Mouse (Mus musculus) forebrain, embryonic 12.5 days (tissue): ENCODE data around the gene Mfsd13b. TPM values are rescaled to one million over a fixed set of nuclear protein-coding genes. Genes with fewer than 3 reads are reported as not detected.
"Not testable (repeated sequence)": the region's sequence is repeated elsewhere in the genome, so short reads cannot be mapped to it uniquely, and the experiment has no call there.

Experiments used
- ATAC-seq: fragments of 200-750 bp; cut with Nextera tagmentation; 2 replicates; pipeline ENCODE4 v1.8.0; 2017; ENCODE audit warnings: moderate TSS enrichment; ENCODE audit not compliant: low FRiP score
- H3K27ac ChIP-seq: fragments of 300-500 bp; sonication (generic); 2 replicates; pipeline ENCODE4 v1.5.1; 2016; ENCODE audit warnings: mild to moderate bottlenecking
- H3K27me3 ChIP-seq: fragments of 300-500 bp; sonication (generic); 2 replicates; pipeline ENCODE4 v1.6.1; 2016; ENCODE audit warnings: mild to moderate bottlenecking
- H3K36me3 ChIP-seq: fragments of 300-500 bp; sonication (generic); replicated peaks from 2 replicates; pipeline ENCODE4 v1.6.1; 2016; ENCODE audit warnings: mild to moderate bottlenecking
- H3K4me1 ChIP-seq: fragments of 300-500 bp; sonication (generic); 2 replicates; pipeline ENCODE4 v1.6.1; 2016
- H3K4me2 ChIP-seq: fragments of 300-500 bp; sonication (generic); 2 replicates; pipeline ENCODE4 v1.6.1; 2016; ENCODE audit warnings: mild to moderate bottlenecking, moderate library complexity
- H3K4me3 ChIP-seq: fragments of 300-500 bp; sonication (generic); replicated peaks from 2 replicates; pipeline ENCODE4 v1.5.1; 2016; ENCODE audit warnings: mild to moderate bottlenecking
- H3K9ac ChIP-seq: fragments of 300-500 bp; sonication (generic); 2 replicates; pipeline ENCODE4 v1.6.1; 2016; ENCODE audit warnings: mild to moderate bottlenecking
- H3K9me3 ChIP-seq: fragments of 300-500 bp; sonication (generic); 2 replicates; pipeline ENCODE4 v1.6.1; 2016
- WGBS: fragments of 180-500 bp; shearing (Covaris S2); methylation state at CpG from one replicate; pipeline ENCODE4 v1.1.7; 2016; 5-methylcytosine and 5-hydroxymethylcytosine counted together
- polyA plus RNA-seq: library from polyadenylated mRNA; unstranded; fragments of >200 nt; fragmentation: Nextera tagmentation; extraction: Ambion mirVana; gene quantifications from 2 replicates; pipeline ENCODE4 v1.2.1, GENCODE M21; 2016

Gene Mfsd13b
- polyA plus RNA-seq: 0.15 and 0.20 TPM in 2 replicates

DNA sequence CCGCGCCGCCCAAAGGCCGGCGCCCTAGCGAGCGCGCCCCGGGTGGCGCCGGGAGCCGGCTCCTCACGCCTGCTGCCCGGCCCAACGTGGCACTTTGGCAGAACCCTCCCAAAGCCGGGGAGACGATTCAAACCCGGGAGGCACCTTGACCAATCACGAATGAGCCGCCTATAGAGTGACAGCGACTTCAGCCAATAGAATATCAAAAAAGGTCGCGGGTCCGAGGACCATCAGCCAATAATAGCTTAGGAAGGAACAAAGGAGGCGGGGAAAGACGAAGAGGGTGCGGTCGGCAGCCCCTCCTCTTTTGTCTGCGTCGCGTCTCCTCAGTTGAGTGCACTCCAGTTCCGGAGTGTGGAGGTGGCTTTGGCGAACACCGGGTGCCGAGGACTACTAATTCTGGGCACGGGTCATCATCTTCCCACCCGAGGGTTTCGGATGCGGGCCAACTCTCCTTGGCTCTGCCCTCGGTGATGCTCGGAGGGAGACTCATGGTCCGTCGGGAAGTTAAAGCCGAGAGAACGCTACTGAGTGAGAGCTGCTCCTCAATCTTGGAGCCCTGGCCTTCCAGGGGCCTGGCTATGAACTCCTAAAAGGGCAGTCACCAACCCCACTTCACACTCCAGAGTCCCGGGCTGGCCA lies at the start of gene Mfsd13b, which contains the start of gene Cdr2:
Gene Mfsd13b, plus strand, starts transcription at position 310 of the 642 bp plus-strand sequence.
Gene Cdr2, minus strand, starts transcription at position 113 of the 642 bp plus-strand sequence.
- peak; percentile 97 for ATAC-seq
- H3K27me3 ChIP-seq: peaks cover 3% of the 10 kb centered on the region; the same call in 1 of the 2 replicates

GRCm38 (mm10) chr7:120933110-120933509 lies 49.2 kb upstream of the Mfsd13b start:
- Histone ChIP-seq H3K27ac (no peak overlapping the region), H3K9ac (no peak overlapping the region), H3K27me3 (no peaks in the 10 kb centered on the region), H3K4me3 (no peak overlapping the region), H3K4me2 (no peak overlapping the region), H3K9me3 (no peaks in the 10 kb centered on the region), H3K36me3 (peaks cover 96% of the 10 kb centered on the region), H3K4me1 (no peaks in the 10 kb centered on the region)
- WGBS: 91% methylated on average over 7 of the region's 7 CpGs
- no peak for ATAC-seq

More for the DNA sequence above, at the start of gene Mfsd13b, which contains the start of gene Cdr2:
- Histone ChIP-seq H3K9me3 (no peaks in the 10 kb centered on the region), H3K9ac (peak within 1 kb of the TSS; percentile 79), H3K4me2 (peak within 1 kb of the TSS; percentile 73), H3K27ac (peak within 1 kb of the TSS; percentile 76), H3K4me1 (peaks cover 27% of the 10 kb centered on the region), H3K36me3 (no peaks in the 10 kb centered on the region), H3K4me3 (peak within 1 kb of the TSS; percentile 81)
- under 1% methylated on average over 44 of the region's 46 CpGs for WGBS

DNA sequence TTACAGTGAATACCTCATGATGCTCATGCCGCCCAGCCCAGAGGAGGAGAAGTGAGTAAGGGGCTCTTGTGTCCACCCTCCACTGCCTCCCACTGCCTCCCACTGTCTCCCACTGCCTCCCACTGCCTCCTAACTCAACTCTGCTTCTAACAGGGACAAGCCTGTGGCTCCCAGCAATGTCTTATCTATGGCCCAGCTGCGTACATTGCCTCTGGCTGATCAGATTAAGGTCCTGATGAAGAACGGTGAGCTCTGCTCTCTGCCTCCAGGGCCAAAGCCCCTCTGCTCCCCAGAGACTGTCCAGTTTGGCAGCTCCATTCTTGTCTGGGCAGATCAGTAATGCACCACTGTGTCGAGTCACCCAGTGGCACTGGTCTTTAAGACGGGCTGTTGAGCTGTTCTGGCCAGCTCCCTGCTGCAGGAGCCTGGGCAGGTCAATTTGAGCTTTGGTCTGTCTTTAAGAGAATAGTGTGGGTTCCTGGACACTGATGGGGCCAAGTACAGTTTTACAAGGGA lies 48.6 kb upstream of the Mfsd13b start:
- H3K36me3 ChIP-seq: peaks cover 96% of the 10 kb centered on the region
- ATAC-seq: no peak
- H3K27me3 ChIP-seq: no peaks in the 10 kb centered on the region

DNA sequence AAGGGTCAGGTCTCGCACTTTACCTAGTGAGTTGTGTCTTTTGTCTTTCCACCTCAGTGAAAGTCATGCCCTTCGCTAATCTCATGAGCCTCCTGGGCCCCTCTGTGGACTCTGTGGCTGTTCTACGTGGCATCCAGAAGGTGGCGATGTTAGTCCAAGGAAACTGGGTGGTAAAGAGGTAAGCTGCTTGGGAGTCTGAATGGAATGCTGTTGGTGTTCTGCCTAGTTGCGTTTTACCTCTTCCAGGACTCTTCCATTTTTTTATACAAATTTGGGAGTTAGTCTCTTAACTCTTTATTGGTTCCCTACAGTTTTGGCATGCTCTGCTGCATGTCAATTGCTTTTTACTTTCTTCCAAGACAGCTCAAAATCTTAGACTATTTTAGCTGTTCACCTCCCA lies 47.6 kb upstream of the Mfsd13b start:
- no peak overlapping the region for H3K4me2 ChIP-seq
- peaks cover 96% of the 10 kb centered on the region for H3K36me3 ChIP-seq
- H3K9me3 ChIP-seq: no peaks in the 10 kb centered on the region
- H3K27me3 ChIP-seq: no peaks in the 10 kb centered on the region
- H3K4me3 ChIP-seq: no peak overlapping the region
- H3K4me1 ChIP-seq: no peaks in the 10 kb centered on the region
- H3K9ac ChIP-seq: no peak overlapping the region
- WGBS: 35% methylated on average over 5 of the region's 5 CpGs
- no peak for ATAC-seq
- no peak overlapping the region for H3K27ac ChIP-seq

More for the DNA sequence above, 48.6 kb upstream of the Mfsd13b start:
- Histone ChIP-seq H3K9me3 (no peaks in the 10 kb centered on the region), H3K4me1 (no peaks in the 10 kb centered on the region), H3K27ac (no peak overlapping the region), H3K9ac (no peak overlapping the region), H3K4me3 (no peak overlapping the region), H3K4me2 (no peak overlapping the region)
- 95% methylated on average over 5 of the region's 5 CpGs for WGBS

DNA sequence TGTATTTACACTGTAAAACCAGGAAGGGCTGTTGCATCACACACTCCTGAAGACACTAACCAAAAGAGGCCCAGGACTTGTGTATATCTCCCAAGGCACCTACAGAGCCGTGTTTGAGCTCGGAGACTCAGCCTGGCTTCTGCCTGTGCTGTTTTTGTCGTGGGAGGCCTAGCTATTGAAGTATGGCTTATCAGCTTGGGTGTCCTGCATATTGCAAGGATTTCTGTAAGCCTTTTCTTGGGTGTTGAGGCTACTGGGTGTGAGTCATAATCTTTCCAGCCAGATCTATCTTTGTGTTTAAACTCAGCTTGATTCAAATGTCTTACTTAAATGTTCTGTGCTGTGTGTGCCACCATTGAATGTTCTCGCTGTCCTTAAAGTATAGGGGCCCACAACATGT lies 45.8 kb upstream of the Mfsd13b start:
- no peak overlapping the region for H3K9ac ChIP-seq
- no peaks in the 10 kb centered on the region for H3K4me1 ChIP-seq
- 91% methylated on average over 4 of the region's 4 CpGs for WGBS
- no peaks in the 10 kb centered on the region for H3K27me3 ChIP-seq
- H3K4me2 ChIP-seq: no peak overlapping the region
- no peak for ATAC-seq
- no peak overlapping the region for H3K4me3 ChIP-seq
- H3K36me3 ChIP-seq: peaks cover 99% of the 10 kb centered on the region
- no peaks in the 10 kb centered on the region for H3K9me3 ChIP-seq
- H3K27ac ChIP-seq: no peak overlapping the region

GRCm38 (mm10) chr7:120938206-120938605 lies 44.1 kb upstream of the Mfsd13b start:
- no peak for ATAC-seq
- Histone ChIP-seq H3K4me2 (no peak overlapping the region), H3K9me3 (no peaks in the 10 kb centered on the region), H3K9ac (no peak overlapping the region), H3K27ac (no peak overlapping the region), H3K4me3 (no peak overlapping the region), H3K27me3 (no peaks in the 10 kb centered on the region), H3K36me3 (peaks cover 99% of the 10 kb centered on the region), H3K4me1 (no peaks in the 10 kb centered on the region)
- WGBS: 92% methylated on average over 9 of the region's 9 CpGs

- ATAC-seq: no peak
- peaks cover 92% of the 10 kb centered on the region for H3K36me3 ChIP-seq
- H3K27ac ChIP-seq: no peak overlapping the region
- no peak overlapping the region for H3K9ac ChIP-seq
- H3K9me3 ChIP-seq: no peaks in the 10 kb centered on the region
- no peak overlapping the region for H3K4me2 ChIP-seq
- H3K4me1 ChIP-seq: no peaks in the 10 kb centered on the region
- H3K4me3 ChIP-seq: no peak overlapping the region
- WGBS: 92% methylated on average over 12 of the region's 12 CpGs
- H3K27me3 ChIP-seq: no peaks in the 10 kb centered on the region
Measured at GRCm38 (mm10) chr7:120940343-120940742, 42.0 kb upstream of the Mfsd13b start.

GRCm38 (mm10) chr7:120941214-120941613 lies 41.1 kb upstream of the Mfsd13b start:
- no peak overlapping the region for H3K4me3 ChIP-seq
- peaks cover 86% of the 10 kb centered on the region for H3K36me3 ChIP-seq
- H3K4me1 ChIP-seq: no peaks in the 10 kb centered on the region
- no peak overlapping the region for H3K9ac ChIP-seq
- H3K27ac ChIP-seq: no peak overlapping the region
- no peak overlapping the region for H3K4me2 ChIP-seq
- no peak for ATAC-seq
- no peaks in the 10 kb centered on the region for H3K27me3 ChIP-seq
- 91% methylated on average over 6 of the region's 6 CpGs for WGBS
- no peaks in the 10 kb centered on the region for H3K9me3 ChIP-seq

DNA sequence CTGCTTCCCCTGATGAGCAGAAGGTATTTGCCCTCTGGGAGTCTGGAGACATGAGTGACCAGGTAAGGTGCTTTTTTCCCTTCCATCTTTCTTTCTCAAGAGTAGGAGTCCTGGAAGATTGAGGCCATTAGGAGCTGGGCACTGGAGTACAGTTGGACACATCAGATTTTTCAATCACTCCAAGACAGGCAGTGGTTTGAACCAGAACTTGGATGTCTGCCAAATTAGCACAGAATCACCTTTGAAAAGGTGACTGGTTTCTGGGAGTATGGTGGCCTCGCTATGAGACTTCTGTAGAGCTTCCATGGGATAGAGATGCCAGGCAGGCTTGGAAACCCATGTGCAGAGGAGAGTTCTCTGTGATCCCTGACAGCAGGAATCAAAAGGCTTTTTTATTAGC lies 39.8 kb upstream of the Mfsd13b start:
- Histone ChIP-seq H3K4me3 (no peak overlapping the region), H3K9ac (no peak overlapping the region), H3K9me3 (no peaks in the 10 kb centered on the region), H3K4me1 (no peaks in the 10 kb centered on the region), H3K4me2 (no peak overlapping the region), H3K27me3 (no peaks in the 10 kb centered on the region), H3K36me3 (peaks cover 79% of the 10 kb centered on the region), H3K27ac (no peak overlapping the region)
- WGBS: 82% methylated on average over 1 of the region's 1 CpGs
- ATAC-seq: no peak

- Histone ChIP-seq H3K9me3 (no peaks in the 10 kb centered on the region), H3K27ac (no peak overlapping the region), H3K9ac (no peak overlapping the region), H3K27me3 (no peaks in the 10 kb centered on the region), H3K4me2 (no peak overlapping the region), H3K4me1 (no peaks in the 10 kb centered on the region), H3K36me3 (peaks cover 75% of the 10 kb centered on the region), H3K4me3 (no peak overlapping the region)
- ATAC-seq: no peak
- 82% methylated on average over 7 of the region's 8 CpGs for WGBS
Measured at GRCm38 (mm10) chr7:120943936-120944509, 38.3 kb upstream of the Mfsd13b start.

DNA sequence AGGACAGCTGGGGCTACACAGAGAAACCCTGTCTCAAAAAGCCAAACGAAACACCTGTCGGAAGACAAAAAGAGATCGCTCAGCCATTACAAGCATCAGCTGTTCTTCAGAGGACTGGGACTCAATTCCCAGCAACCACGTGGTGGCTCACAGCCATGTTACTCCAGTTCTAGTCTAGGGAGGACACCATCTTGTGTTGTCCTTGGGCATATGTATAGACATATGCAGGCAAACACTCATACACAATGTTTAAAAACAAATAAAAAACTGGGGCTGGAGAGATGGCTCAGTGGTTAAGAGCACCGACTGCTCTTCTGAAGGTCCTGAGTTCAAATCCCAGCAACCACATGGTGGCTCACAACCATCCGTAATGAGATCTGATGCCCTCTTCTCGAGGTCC lies 28.7 kb upstream of the Mfsd13b start:
- H3K27me3 ChIP-seq, H3K27ac ChIP-seq, H3K9me3 ChIP-seq, ATAC-seq, H3K4me3 ChIP-seq, H3K9ac ChIP-seq, H3K4me1 ChIP-seq, H3K4me2 ChIP-seq: not testable (repeated sequence)
- H3K36me3 ChIP-seq: peaks cover 31% of the 10 kb centered on the region
- WGBS: 82% methylated on average over 7 of the region's 7 CpGs

DNA sequence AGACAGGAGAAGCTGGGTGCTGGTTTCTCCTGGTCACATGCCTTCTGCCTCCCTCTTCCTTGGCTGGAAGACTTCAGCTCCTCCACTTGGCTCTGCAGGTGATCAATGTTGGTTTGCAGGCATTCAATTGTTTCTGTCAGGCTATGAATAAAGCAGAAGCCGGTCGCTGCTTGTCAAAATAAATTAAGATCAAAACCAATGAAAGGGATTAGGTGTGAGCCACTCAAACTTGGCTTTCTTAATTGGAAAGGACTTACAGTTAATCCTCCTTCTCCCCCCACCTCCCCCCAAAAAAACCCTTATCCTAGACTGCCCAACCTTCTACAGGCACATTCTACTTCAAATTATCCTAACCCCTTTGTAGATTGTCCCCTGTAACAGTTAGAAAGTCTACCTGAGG lies 22.2 kb upstream of the Mfsd13b start:
- Histone ChIP-seq H3K4me1 (peaks cover 8% of the 10 kb centered on the region; the same call in 1 of the 2 replicates), H3K9ac (no peak overlapping the region), H3K36me3 (peaks cover 43% of the 10 kb centered on the region), H3K27ac (no peak overlapping the region), H3K27me3 (no peaks in the 10 kb centered on the region), H3K9me3 (no peaks in the 10 kb centered on the region), H3K4me2 (no peak overlapping the region), H3K4me3 (no peak overlapping the region)
- WGBS: 53% methylated on average over 2 of the region's 2 CpGs
- ATAC-seq: no peak

DNA sequence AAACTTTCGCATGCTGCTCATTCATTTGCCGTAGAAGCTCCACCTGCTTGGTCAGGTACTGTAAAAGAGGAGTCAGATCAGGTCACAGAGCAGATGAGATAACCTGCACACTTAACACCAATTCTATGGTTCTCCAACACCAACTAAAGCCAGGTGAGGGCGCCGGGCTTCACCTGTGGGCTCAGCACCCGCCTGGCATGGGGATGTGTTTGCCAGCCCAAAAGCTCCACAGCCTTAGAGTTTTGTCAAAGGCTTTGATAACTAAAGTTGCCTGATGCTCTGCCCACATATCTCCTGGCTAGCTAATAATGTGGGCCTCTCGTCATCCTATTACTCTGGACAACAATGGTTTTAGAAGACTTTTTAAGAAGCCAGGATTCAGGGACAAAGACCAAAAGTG lies 21.7 kb upstream of the Mfsd13b start:
- Histone ChIP-seq H3K36me3 (peaks cover 43% of the 10 kb centered on the region), H3K4me2 (no peak overlapping the region), H3K4me1 (peaks cover 8% of the 10 kb centered on the region; the same call in 1 of the 2 replicates), H3K4me3 (no peak overlapping the region), H3K27ac (no peak overlapping the region), H3K9ac (no peak overlapping the region), H3K9me3 (no peaks in the 10 kb centered on the region), H3K27me3 (no peaks in the 10 kb centered on the region)
- no peak for ATAC-seq
- 78% methylated on average over 6 of the region's 6 CpGs for WGBS
